Mouse (Mus musculus): ENCODE results near the gene Mccc1. TPM values are rescaled to one million over a fixed set of nuclear protein-coding genes. Genes with fewer than 3 reads are reported as not detected.

The Mccc1 gene
- 10.7 and 14.1 TPM in 2 replicates for polyA plus RNA-seq (2012; rRNA removed)

- Histone ChIP-seq H3K4me1 (ENCODE audit: control insufficient read depth, insufficient read depth, low read length) (no peaks in the 10 kb centered on the region), H3K4me3 (replicated peaks; ENCODE audit: extremely low read depth, low read depth, low read length) (peak within 1 kb of the TSS; percentile 85)
- peak; percentile 96 for DNase-seq
- 3% methylated on average over 39 of the region's 39 CpGs for WGBS
- peak; percentile 30; the same call in 1 of the 2 replicates for TF ChIP-seq POLR2A (IDR thresholded peaks at IDR 0.05; ENCODE audit: borderline replicate concordance, extremely low read depth, low read depth, low read length)
- TF ChIP-seq CTCF (IDR thresholded peaks at IDR 0.05; ENCODE audit: insufficient read depth, low read length): no peak
Observed at GRCm38 (mm10) chr3:36000275-36001239, at the start of gene Mccc1. Gene Mccc1, minus strand, starts transcription at chr3:36000678.

DNA sequence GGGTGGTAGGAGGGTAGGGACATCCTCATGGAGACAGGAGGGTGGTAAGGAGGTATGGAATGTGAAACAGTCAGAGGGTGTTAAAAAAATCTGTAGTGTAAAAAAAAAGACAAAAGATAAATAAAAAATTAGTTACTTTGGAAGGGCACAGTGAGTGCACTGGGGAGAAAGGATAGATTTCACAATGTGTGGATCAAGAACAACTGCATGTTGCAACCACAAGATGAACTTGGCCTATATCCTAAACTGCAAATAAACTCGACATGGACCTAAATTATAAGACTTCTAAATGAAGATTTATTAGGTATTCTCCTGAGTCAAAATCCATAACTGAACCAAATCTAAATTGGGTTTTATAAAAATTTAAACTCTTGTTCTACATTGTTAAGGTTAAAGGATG is 48.6 kb upstream of the Mccc1 start:
- TF ChIP-seq POLR2A (IDR thresholded peaks at IDR 0.05; ENCODE audit: borderline replicate concordance, extremely low read depth, low read depth, low read length): no peak
- TF ChIP-seq CTCF (IDR thresholded peaks at IDR 0.05; ENCODE audit: insufficient read depth, low read length): no peak
- Histone ChIP-seq H3K4me3 (replicated peaks; ENCODE audit: extremely low read depth, low read depth, low read length) (no peak overlapping the region), H3K4me1 (ENCODE audit: control insufficient read depth, insufficient read depth, low read length) (no peaks in the 10 kb centered on the region)
- 47% methylated on average over 1 of the region's 1 CpGs for WGBS
- no peak for DNase-seq

DNA sequence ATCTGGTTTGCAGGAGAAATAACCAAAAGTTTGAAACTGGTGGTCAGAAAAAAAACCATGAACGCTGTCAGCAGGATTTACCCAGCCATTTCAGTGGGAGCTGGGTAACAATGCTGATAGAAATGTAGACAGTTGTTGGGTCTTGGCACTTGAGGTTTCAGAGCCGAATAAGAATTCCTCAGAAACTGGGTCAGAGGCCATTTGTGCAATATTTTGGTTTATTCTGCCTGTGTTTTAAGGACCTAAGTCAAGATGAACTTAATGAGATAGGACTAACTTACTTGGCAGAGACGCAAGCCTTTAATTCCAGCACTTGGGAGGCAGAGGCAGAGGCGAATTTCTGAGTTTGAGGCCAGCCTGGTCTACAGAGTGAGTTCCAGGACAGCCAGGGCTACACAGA is 44.6 kb upstream of the Mccc1 start:
- Histone ChIP-seq H3K4me3 (replicated peaks; ENCODE audit: extremely low read depth, low read depth, low read length) (no peak overlapping the region), H3K4me1 (ENCODE audit: control insufficient read depth, insufficient read depth, low read length) (no peaks in the 10 kb centered on the region)
- WGBS: 54% methylated on average over 4 of the region's 4 CpGs
- TF ChIP-seq POLR2A (IDR thresholded peaks at IDR 0.05; ENCODE audit: borderline replicate concordance, extremely low read depth, low read depth, low read length) (no peak), CTCF (IDR thresholded peaks at IDR 0.05; ENCODE audit: insufficient read depth, low read length) (no peak)
- DNase-seq: no peak

- no peak for TF ChIP-seq CTCF (IDR thresholded peaks at IDR 0.05; ENCODE audit: insufficient read depth, low read length)
- TF ChIP-seq POLR2A (IDR thresholded peaks at IDR 0.05; ENCODE audit: borderline replicate concordance, extremely low read depth, low read depth, low read length): no peak
- H3K4me1 ChIP-seq (ENCODE audit: control insufficient read depth, insufficient read depth, low read length): no peaks in the 10 kb centered on the region
- no peak for DNase-seq
- H3K4me3 ChIP-seq (replicated peaks; ENCODE audit: extremely low read depth, low read depth, low read length): no peak overlapping the region
Observed at GRCm38 (mm10) chr3:36044520-36044919, 44.0 kb upstream of the Mccc1 start.

DNA sequence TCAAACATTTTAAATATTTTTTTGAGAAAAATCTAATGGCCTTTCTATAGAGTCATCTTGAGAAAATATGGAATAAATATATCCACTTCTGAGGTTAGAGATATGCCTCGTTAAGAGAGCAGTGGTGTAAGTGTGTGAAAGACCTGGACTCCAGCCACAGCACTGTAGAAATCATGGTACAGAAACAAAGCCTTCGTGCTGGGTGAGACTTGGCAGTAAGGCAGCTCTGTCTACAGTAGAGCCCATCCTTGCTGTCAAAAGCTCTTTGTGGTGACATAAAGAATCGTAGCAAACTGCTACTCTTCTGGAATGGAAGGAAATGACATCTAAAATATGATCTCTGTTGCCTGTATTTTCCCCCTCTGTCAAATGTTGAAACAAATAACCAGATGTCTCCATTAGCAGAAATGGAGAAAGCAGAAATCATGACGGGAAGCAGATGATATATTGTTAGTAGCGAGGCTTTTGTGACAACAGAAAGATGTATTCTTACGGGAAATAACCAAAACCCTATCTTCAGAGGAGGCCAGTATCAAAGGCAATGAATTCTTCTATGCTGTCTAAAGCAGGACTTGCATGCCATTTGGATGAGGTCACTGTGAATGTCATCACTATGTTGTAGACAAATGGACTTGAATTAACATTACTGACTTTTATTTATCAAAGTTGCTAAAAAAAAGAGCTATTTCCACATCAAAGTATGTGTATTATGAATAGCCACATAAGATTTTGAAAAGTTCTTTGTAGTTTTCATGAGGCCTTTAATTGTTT is 31.4 kb upstream of the Mccc1 start:
- Histone ChIP-seq H3K4me1 (ENCODE audit: control insufficient read depth, insufficient read depth, low read length) (no peaks in the 10 kb centered on the region), H3K4me3 (replicated peaks; ENCODE audit: extremely low read depth, low read depth, low read length) (no peak overlapping the region)
- WGBS: 38% methylated on average over 6 of the region's 6 CpGs
- no peak for TF ChIP-seq CTCF (IDR thresholded peaks at IDR 0.05; ENCODE audit: insufficient read depth, low read length)
- no peak for TF ChIP-seq POLR2A (IDR thresholded peaks at IDR 0.05; ENCODE audit: borderline replicate concordance, extremely low read depth, low read depth, low read length)
- DNase-seq: no peak

DNA sequence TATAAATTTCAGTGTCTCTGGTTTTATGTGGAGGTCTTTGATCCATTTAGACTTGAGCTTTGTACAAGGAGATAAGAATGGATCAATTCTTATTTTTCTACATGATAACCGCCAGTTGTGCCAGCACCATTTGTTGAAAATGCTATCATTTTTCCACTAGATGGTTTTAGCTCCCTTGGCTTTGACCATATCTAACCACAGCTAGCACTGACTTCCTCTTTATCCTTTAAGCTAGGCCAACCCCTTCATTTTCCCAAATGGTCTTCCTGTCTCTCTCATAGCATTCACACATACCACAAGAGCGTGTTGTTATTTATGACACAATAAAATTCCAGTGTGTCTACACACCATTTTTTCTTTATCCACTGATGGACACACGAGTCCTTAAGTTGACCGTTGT is 29.5 kb upstream of the Mccc1 start:
- Histone ChIP-seq H3K4me3 (replicated peaks; ENCODE audit: extremely low read depth, low read depth, low read length) (no peak overlapping the region), H3K4me1 (ENCODE audit: control insufficient read depth, insufficient read depth, low read length) (no peaks in the 10 kb centered on the region)
- no peak for TF ChIP-seq CTCF (IDR thresholded peaks at IDR 0.05; ENCODE audit: insufficient read depth, low read length)
- no peak for TF ChIP-seq POLR2A (IDR thresholded peaks at IDR 0.05; ENCODE audit: borderline replicate concordance, extremely low read depth, low read depth, low read length)
- WGBS: 84% methylated on average over 4 of the region's 4 CpGs
- DNase-seq: no peak

GRCm38 (mm10) chr3:36025732-36026131 is 25.3 kb upstream of the Mccc1 start:
- H3K4me3 ChIP-seq (replicated peaks; ENCODE audit: extremely low read depth, low read depth, low read length): no peak overlapping the region
- DNase-seq: no peak
- WGBS: 70% methylated on average over 6 of the region's 6 CpGs
- no peak for TF ChIP-seq CTCF (IDR thresholded peaks at IDR 0.05; ENCODE audit: insufficient read depth, low read length)
- no peak for TF ChIP-seq POLR2A (IDR thresholded peaks at IDR 0.05; ENCODE audit: borderline replicate concordance, extremely low read depth, low read depth, low read length)
- H3K4me1 ChIP-seq (ENCODE audit: control insufficient read depth, insufficient read depth, low read length): no peaks in the 10 kb centered on the region

- Histone ChIP-seq H3K4me1 (ENCODE audit: control insufficient read depth, insufficient read depth, low read length) (no peaks in the 10 kb centered on the region), H3K4me3 (replicated peaks; ENCODE audit: extremely low read depth, low read depth, low read length) (no peak overlapping the region)
- DNase-seq: no peak
- WGBS: 64% methylated on average over 3 of the region's 3 CpGs
- TF ChIP-seq CTCF (IDR thresholded peaks at IDR 0.05; ENCODE audit: insufficient read depth, low read length): no peak
- TF ChIP-seq POLR2A (IDR thresholded peaks at IDR 0.05; ENCODE audit: borderline replicate concordance, extremely low read depth, low read depth, low read length): no peak
Observed at GRCm38 (mm10) chr3:36011239-36011638, 10.8 kb upstream of the Mccc1 start.

GRCm38 (mm10) chr3:36008411-36009154 is 8.1 kb upstream of the Mccc1 start:
- 55% methylated on average over 4 of the region's 4 CpGs for WGBS
- no peak overlapping the region for H3K4me3 ChIP-seq (replicated peaks; ENCODE audit: extremely low read depth, low read depth, low read length)
- TF ChIP-seq CTCF (IDR thresholded peaks at IDR 0.05; ENCODE audit: insufficient read depth, low read length) (no peak), POLR2A (IDR thresholded peaks at IDR 0.05; ENCODE audit: borderline replicate concordance, extremely low read depth, low read depth, low read length) (no peak)
- no peak for DNase-seq
- no peaks in the 10 kb centered on the region for H3K4me1 ChIP-seq (ENCODE audit: control insufficient read depth, insufficient read depth, low read length)
